Mouse (Mus musculus) erythroblast, embryonic 14.5 days (primary cell): ENCODE data around the gene Notch1.

ENCODE experiments used
- GATA1 ChIP-seq: IDR thresholded peaks from 2 replicates; pipeline ENCODE4 v1.6.1; 2012; ENCODE audit warnings: low read length, inconsistent platforms, mixed read lengths
- TAL1 ChIP-seq: IDR thresholded peaks from 3 replicates; pipeline ENCODE4 v1.6.1; 2012; ENCODE audit warnings: low read length, inconsistent platforms, mixed read lengths

GRCm38 (mm10) chr2:26534616-26535015 is 18.2 kb upstream of the Notch1 start:
- TF ChIP-seq TAL1 (no peak), GATA1 (no peak)
